In genomic region chr4:134430381-134431004, GRCm38 (mm10) we compare ENCODE assay signal across 8 mouse cellular contexts. TPM values are rescaled to one million over a fixed set of nuclear protein-coding genes. Genes with fewer than 3 reads are reported as not detected.
DNase-seq lines count a peak whose midpoint lies in the region; ATAC-seq and TF ChIP-seq lines count a peak whose summit lies in the region.

No protein-coding gene starts in this region.

- intact Hi-C loops in gastrocnemius, postnatal 14 days (cut with DNase I; ENCODE audit: low total_unique reads), result no loop called here
- intact Hi-C loops in left cerebral cortex, postnatal 4 days (cut with DNase I), result no loop called here

- H3K4me3 ChIP-seq in embryonic facial prominence, embryonic 11.5 days (ENCODE audit: low read depth, low read length), result no peak overlapping the region
- H3K4me3 ChIP-seq in hindbrain, postnatal 0 days (ENCODE audit: low read length), result no peak overlapping the region
- H3K4me3 ChIP-seq in myocyte, result no peak overlapping the region
- no peak overlapping the region for H3K4me3 ChIP-seq in liver, postnatal 0 days (ENCODE audit: low read depth, low read length)

- peak; percentile 18 for DNase-seq in gastrocnemius, postnatal 14 days
- no peak for DNase-seq in gastrocnemius, postnatal 10 days
- peak; percentile 57 for DNase-seq in embryonic facial prominence, embryonic 11.5 days (ENCODE audit: low spot score)
- DNase-seq in hindbrain, postnatal 0 days (ENCODE audit: low spot score), result peak; percentile 94
- peak; percentile 87 for DNase-seq in left cerebral cortex, postnatal 4 days
- DNase-seq in liver, postnatal 0 days, result no peak
- DNase-seq in urinary bladder, postnatal 10 days (ENCODE audit: low spot score), result no peak

- H3K79me2 ChIP-seq in myocyte (ENCODE audit: control insufficient read depth, insufficient read depth), result no peaks in the 10 kb centered on the region

- no peak overlapping the region for H3K4me2 ChIP-seq in embryonic facial prominence, embryonic 11.5 days (ENCODE audit: low read depth, low read length)
- H3K4me2 ChIP-seq in hindbrain, postnatal 0 days (ENCODE audit: low read depth, low read length), result peak overlapping the region; percentile 23
- H3K4me2 ChIP-seq in myocyte (ENCODE audit: low read depth), result peak overlapping the region; percentile 12
- H3K4me2 ChIP-seq in liver, postnatal 0 days (ENCODE audit: low read depth, low read length), result no peak overlapping the region

- ATAC-seq in embryonic facial prominence, embryonic 11.5 days (replicated peaks; ENCODE audit: insufficient number of reproducible peaks, low FRiP score, low TSS enrichment, low read depth), result peak; percentile 83
- ATAC-seq in hindbrain, postnatal 0 days, result peak; percentile 88
- ATAC-seq in liver, postnatal 0 days, result no peak

- TF ChIP-seq POLR2A in myocyte (IDR thresholded peaks at IDR 0.05; ENCODE audit: insufficient read length, low read depth), result no peak

- H3K9ac ChIP-seq in embryonic facial prominence, embryonic 11.5 days (replicated peaks; ENCODE audit: low read length), result peak overlapping the region; percentile 35
- 0 out of 2 replicates have a peak overlapping the region, but pooled peaks have one; percentile 26 for H3K9ac ChIP-seq in hindbrain, postnatal 0 days (replicated peaks; ENCODE audit: low read length)
- H3K9ac ChIP-seq in liver, postnatal 0 days (replicated peaks), result no peak overlapping the region

- no peaks in the 10 kb centered on the region for H3K9me3 ChIP-seq in embryonic facial prominence, embryonic 11.5 days (replicated peaks; ENCODE audit: control insufficient read depth, low read length)
- no peaks in the 10 kb centered on the region for H3K9me3 ChIP-seq in hindbrain, postnatal 0 days (ENCODE audit: low read length)
- H3K9me3 ChIP-seq in liver, postnatal 0 days (ENCODE audit: low read length), result no peaks in the 10 kb centered on the region

- no peak for TF ChIP-seq EP300 in liver, postnatal 0 days (IDR thresholded peaks at IDR 0.05; ENCODE audit: low read depth)

- no peaks in the 10 kb centered on the region for H3K4me1 ChIP-seq in embryonic facial prominence, embryonic 11.5 days (ENCODE audit: control insufficient read depth, insufficient read depth, low read length)
- peaks cover 17% of the 10 kb centered on the region for H3K4me1 ChIP-seq in hindbrain, postnatal 0 days (ENCODE audit: insufficient read depth, low read length)
- no peaks in the 10 kb centered on the region for H3K4me1 ChIP-seq in liver, postnatal 0 days (ENCODE audit: insufficient read depth)

- H3K27ac ChIP-seq in embryonic facial prominence, embryonic 11.5 days (replicated peaks; ENCODE audit: low read depth, low read length), result peak overlapping the region; percentile 57
- peak overlapping the region; percentile 83 for H3K27ac ChIP-seq in hindbrain, postnatal 0 days
- H3K27ac ChIP-seq in liver, postnatal 0 days (ENCODE audit: low read depth), result no peak overlapping the region

- 29% methylated on average over 23 of the region's 23 CpGs for WGBS in embryonic facial prominence, embryonic 11.5 days
- 9% methylated on average over 23 of the region's 23 CpGs for WGBS in hindbrain, postnatal 0 days
- 64% methylated on average over 23 of the region's 23 CpGs for WGBS in liver, postnatal 0 days (ENCODE audit: insufficient replicate concordance)

- no peak overlapping the region for H3ac ChIP-seq in myocyte (ENCODE audit: control insufficient read depth, insufficient read length)

- TF ChIP-seq CTCF in hindbrain, postnatal 0 days (IDR thresholded peaks at IDR 0.05; ENCODE audit: low read depth), result no peak
- TF ChIP-seq CTCF in liver, postnatal 0 days (IDR thresholded peaks at IDR 0.05; ENCODE audit: low read depth), result no peak

- no peaks in the 10 kb centered on the region for H3K36me3 ChIP-seq in embryonic facial prominence, embryonic 11.5 days (replicated peaks; ENCODE audit: control insufficient read depth, insufficient read depth, low read depth, low read length)
- no peaks in the 10 kb centered on the region for H3K36me3 ChIP-seq in hindbrain, postnatal 0 days (ENCODE audit: insufficient read depth, low read length)
- H3K36me3 ChIP-seq in myocyte (ENCODE audit: control insufficient read depth, insufficient read depth), result no peaks in the 10 kb centered on the region
- H3K36me3 ChIP-seq in liver, postnatal 0 days (replicated peaks; ENCODE audit: insufficient read depth, low read length), result no peaks in the 10 kb centered on the region; the same call in 1 of the 2 replicates

- no peaks in the 10 kb centered on the region for H3K27me3 ChIP-seq in embryonic facial prominence, embryonic 11.5 days (ENCODE audit: control insufficient read depth, insufficient read depth, low read length)
- no peaks in the 10 kb centered on the region for H3K27me3 ChIP-seq in hindbrain, postnatal 0 days (ENCODE audit: insufficient read depth, low read length)
- H3K27me3 ChIP-seq in myocyte (ENCODE audit: control insufficient read depth, insufficient read depth, insufficient read length), result no peaks in the 10 kb centered on the region
- no peaks in the 10 kb centered on the region for H3K27me3 ChIP-seq in liver, postnatal 0 days (ENCODE audit: insufficient read depth, low read length)

TF ChIP-seq in myocyte, 11 proteins besides CTCF, POLR2A, EP300 and RAD21:
- TF ChIP-seq MYOD1 (IDR thresholded peaks at IDR 0.05; ENCODE audit: control insufficient read depth in 1 of 3, insufficient read length in 2 of 3, low read depth in 2 of 3) (peak in 2 of 3 experiments; percentile 17 to 55), MAX (IDR thresholded peaks at IDR 0.05; ENCODE audit: low read depth) (no peak), MYOG (IDR thresholded peaks at IDR 0.05; ENCODE audit: control insufficient read depth in 1 of 3, insufficient read depth in 1 of 3, insufficient read length in 2 of 3, low read depth in 2 of 3) (peak in 1 of 3 experiments; percentile 59)
TF ChIP-seq in myocyte: peak in this region for 2.

RNA-seq across cellular contexts. Expression of gene Pafah2, which starts 34.4 kb away (rescaled TPM):
- total RNA-seq in gastrocnemius, postnatal 14 days (2021), result 1 to 10 TPM; 3.2 to 3.4 TPM
- 1 to 10 TPM; 2.4 to 2.9 TPM for total RNA-seq in gastrocnemius, postnatal 10 days (2021)
- polyA plus RNA-seq in embryonic facial prominence, embryonic 11.5 days (2014; fragmentation: Nextera tagmentation; extraction: Ambion mirVana), result 9.4 and 9.9 TPM in 2 replicates
- 12.1 and 17.9 TPM in 2 replicates for total RNA-seq in hindbrain, postnatal 0 days (2014; rRNA removed)
- polyA plus RNA-seq in hindbrain, postnatal 0 days (2015; fragmentation: Nextera tagmentation; extraction: Ambion mirVana), result 5.3 and 6.7 TPM in 2 replicates
- 10 to 100 TPM; 12.7 to 14.1 TPM for total RNA-seq in left cerebral cortex, postnatal 4 days (2021)
- polyA plus RNA-seq in myocyte (2012; fragmentation: generic; extraction: Trizol), result 7.1 TPM
- polyA plus RNA-seq in liver, postnatal 0 days (2015; fragmentation: Nextera tagmentation; extraction: Ambion mirVana), result 13.5 and 14.3 TPM in 2 replicates

RNA-seq across cellular contexts. Expression of gene Stmn1, which starts 37.6 kb away (rescaled TPM):
- 10 to 100 TPM; 29.4 to 37.7 TPM for total RNA-seq in gastrocnemius, postnatal 14 days (2021)
- total RNA-seq in gastrocnemius, postnatal 10 days (2021), result 10 to 100 TPM; 71.2 to 74.5 TPM
- 3,252 and 3,396 TPM in 2 replicates for polyA plus RNA-seq in embryonic facial prominence, embryonic 11.5 days (2014; fragmentation: Nextera tagmentation; extraction: Ambion mirVana)
- total RNA-seq in hindbrain, postnatal 0 days (2014; rRNA removed), result 667 and 752 TPM in 2 replicates
- 4,115 and 4,307 TPM in 2 replicates for polyA plus RNA-seq in hindbrain, postnatal 0 days (2015; fragmentation: Nextera tagmentation; extraction: Ambion mirVana)
- 1,000 to 10,000 TPM; 3,425 to 3,590 TPM for total RNA-seq in left cerebral cortex, postnatal 4 days (2021)
- polyA plus RNA-seq in myocyte (2012; fragmentation: generic; extraction: Trizol), result 213 TPM
- polyA plus RNA-seq in liver, postnatal 0 days (2015; fragmentation: Nextera tagmentation; extraction: Ambion mirVana), result 249 and 258 TPM in 2 replicates

RNA-seq across cellular contexts. Expression of gene Extl1, which starts 46.8 kb away (rescaled TPM):
- total RNA-seq in gastrocnemius, postnatal 14 days (2021), result 10 to 100 TPM; 36.3 to 37.2 TPM
- total RNA-seq in gastrocnemius, postnatal 10 days (2021), result 10 to 100 TPM; 24.7 to 27.4 TPM
- polyA plus RNA-seq in embryonic facial prominence, embryonic 11.5 days (2014; fragmentation: Nextera tagmentation; extraction: Ambion mirVana), result 0.38 and 0.71 TPM in 2 replicates
- 0.54 and 1.8 TPM in 2 replicates for total RNA-seq in hindbrain, postnatal 0 days (2014; rRNA removed)
- 0.39 and 0.66 TPM in 2 replicates for polyA plus RNA-seq in hindbrain, postnatal 0 days (2015; fragmentation: Nextera tagmentation; extraction: Ambion mirVana)
- 1 to 10 TPM; 3.9 to 4.1 TPM for total RNA-seq in left cerebral cortex, postnatal 4 days (2021)
- polyA plus RNA-seq in myocyte (2012; fragmentation: generic; extraction: Trizol), result 22.4 TPM
- polyA plus RNA-seq in liver, postnatal 0 days (2015; fragmentation: Nextera tagmentation; extraction: Ambion mirVana), result 0.20 and 0.33 TPM in 2 replicates

Comparison
In these comparisons a context has a peak if more than half of its experiments do, and no peak if none do; other contexts are left out.
1. DNase-seq: peak in gastrocnemius, postnatal 14 days (single experiment), embryonic facial prominence, embryonic 11.5 days (single experiment), hindbrain, postnatal 0 days (single experiment) and left cerebral cortex, postnatal 4 days (single experiment); none in gastrocnemius, postnatal 10 days (single experiment), liver, postnatal 0 days (single experiment) and urinary bladder, postnatal 10 days (single experiment).
2. H3K4me2 ChIP-seq: peak in hindbrain, postnatal 0 days (single experiment) and myocyte (single experiment); none in embryonic facial prominence, embryonic 11.5 days (single experiment) and liver, postnatal 0 days (single experiment).